Mouse (Mus musculus): ENCODE results near the gene Fbxo28. TPM values are rescaled to one million over a fixed set of nuclear protein-coding genes. Genes with fewer than 3 reads are reported as not detected.

Gene Fbxo28
- polyA plus RNA-seq, 1 experiment, result 11.2 TPM

GRCm38 (mm10) chr1:182266028-182266525 is 75.4 kb downstream of the Fbxo28 start:
- 71% methylated on average over 11 of the region's 11 CpGs for WGBS
- H3K4me3 ChIP-seq (replicated peaks; ENCODE audit: extremely low read depth, low read depth, low read length), result no peak overlapping the region
- no peaks in the 10 kb centered on the region for H3K4me1 ChIP-seq (ENCODE audit: control insufficient read depth, insufficient read depth, low read length)
- TF ChIP-seq CTCF (IDR thresholded peaks at IDR 0.05; ENCODE audit: insufficient read depth, low read length), result no peak
- no peak for TF ChIP-seq POLR2A (IDR thresholded peaks at IDR 0.05; ENCODE audit: borderline replicate concordance, extremely low read depth, low read depth, low read length)
- no peak for DNase-seq

Other genes with a start within 250 kb of the Fbxo28 start
- 26.8 and 33.9 TPM in 2 replicates for gene Srp9, start 216.9 kb downstream of the Fbxo28 start, polyA plus RNA-seq (2012; rRNA removed)
- gene Vmn1r1, start 177.1 kb downstream of the Fbxo28 start, polyA plus RNA-seq (2012; rRNA removed), result not detected in 2 replicates
- 67.2 and 114 TPM in 2 replicates for gene Degs1, start 58.8 kb downstream of the Fbxo28 start, polyA plus RNA-seq (2012; rRNA removed)
- gene Trp53bp2, start 67.5 kb upstream of the Fbxo28 start, polyA plus RNA-seq (2012; rRNA removed), result 43.0 and 65.1 TPM in 2 replicates
- gene Capn2, start 176.0 kb upstream of the Fbxo28 start, polyA plus RNA-seq (2012; rRNA removed), result 69.0 and 71.5 TPM in 2 replicates
- 0.26 TPM in 2 replicates for gene Capn8, start 223.4 kb upstream of the Fbxo28 start, polyA plus RNA-seq (2012; rRNA removed)